Mouse (Mus musculus) heart, embryonic 14.5 days (tissue): ENCODE results near the gene Rnf207. TPM values are rescaled to one million over a fixed set of nuclear protein-coding genes. Genes with fewer than 3 reads are reported as not detected.

Source experiments
- ATAC-seq: fragments of 200-750 bp; cut with Nextera tagmentation; 2 replicates; pipeline ENCODE4 v1.8.0; 2017; ENCODE audit warnings: low read depth, moderate TSS enrichment; ENCODE audit not compliant: insufficient number of reproducible peaks, insufficient read depth, low FRiP score
- H3K27ac ChIP-seq, 2 experiments: fragments of 200-500 bp in 1 of 2; fragments of 300-500 bp in 1 of 2; sonication (generic) in 1 of 2; replicated peaks in 1 of 2; 2 replicates each; pipeline ENCODE4 v1.5.1; 2012 to 2014; ENCODE audit warnings: low read depth in 2 of 2, low read length in 2 of 2, control low read depth in 1 of 2, mild to moderate bottlenecking in 1 of 2, mixed read lengths in 1 of 2; ENCODE audit not compliant: control insufficient read depth in 1 of 2, insufficient read depth in 1 of 2
- H3K27me3 ChIP-seq: fragments of 300-500 bp; sonication (generic); 2 replicates; pipeline ENCODE4 v1.6.1; 2014; ENCODE audit warnings: mild to moderate bottlenecking, low read length, control low read depth; ENCODE audit not compliant: control insufficient read depth, insufficient read depth
- H3K36me3 ChIP-seq: fragments of 300-500 bp; sonication (generic); 2 replicates; pipeline ENCODE4 v1.6.1; 2014; ENCODE audit warnings: mild to moderate bottlenecking, control low read depth, low read length, mixed read lengths; ENCODE audit not compliant: control insufficient read depth, insufficient read depth
- H3K4me1 ChIP-seq, 2 experiments: fragments of 200-500 bp in 1 of 2; fragments of 300-500 bp in 1 of 2; sonication (generic) in 1 of 2; 2 replicates each; pipeline ENCODE4 v1.6.1; 2012 to 2014; ENCODE audit warnings: low read length in 2 of 2, control low read depth in 1 of 2, mixed read lengths in 1 of 2; ENCODE audit not compliant: control insufficient read depth in 2 of 2, insufficient read depth in 2 of 2
- H3K4me2 ChIP-seq: fragments of 300-500 bp; sonication (generic); 2 replicates; pipeline ENCODE4 v1.6.1; 2014; ENCODE audit warnings: mild to moderate bottlenecking, low read length
- H3K4me3 ChIP-seq, 2 experiments: fragments of 200-500 bp in 1 of 2; fragments of 300-500 bp in 1 of 2; sonication (generic) in 1 of 2; 2 replicates each; pipeline ENCODE4 v1.5.1; 2012 to 2014; ENCODE audit warnings: low read length in 2 of 2, mild to moderate bottlenecking in 2 of 2, control low read depth in 1 of 2, low read depth in 1 of 2, moderate library complexity in 1 of 2; ENCODE audit not compliant: control insufficient read depth in 1 of 2, insufficient read depth in 1 of 2
- H3K9ac ChIP-seq: fragments of 300-500 bp; sonication (generic); 2 replicates; pipeline ENCODE4 v1.6.1; 2014; ENCODE audit warnings: mild to moderate bottlenecking, low read length
- H3K9me3 ChIP-seq: fragments of 300-500 bp; sonication (generic); 2 replicates; pipeline ENCODE4 v1.6.1; 2016; ENCODE audit warnings: low read length, control low read depth; ENCODE audit not compliant: control insufficient read depth
- WGBS: fragments of 180-500 bp; shearing (Covaris S2); extraction: QIAGEN DNeasy Blood & Tissue Kit; methylation state at CpG from one replicate; pipeline ENCODE4 v1.1.7; 2014; 5-methylcytosine and 5-hydroxymethylcytosine counted together
- polyA plus RNA-seq: library from polyadenylated mRNA; unstranded; fragments of >200 nt; fragmentation: Nextera tagmentation; extraction: Ambion mirVana; gene quantifications from 2 replicates; pipeline ENCODE4 v1.2.1, GENCODE M21; 2014

Gene Rnf207
- polyA plus RNA-seq, 1 experiment from 2014 or later, result 74.9 TPM

GRCm38 (mm10) chr4:152298836-152299235 lies 20.0 kb downstream of the Rnf207 start:
- Histone ChIP-seq H3K27ac (no peak overlapping the region), H3K9ac (no peak overlapping the region), H3K4me2 (no peak overlapping the region), H3K27me3 (no peaks in the 10 kb centered on the region), H3K36me3 (peaks cover 44% of the 10 kb centered on the region), H3K4me3 (no peak overlapping the region), H3K4me1 (peaks cover 13% of the 10 kb centered on the region in 2 experiments), H3K9me3 (no peaks in the 10 kb centered on the region)
- WGBS, result 81% methylated on average over 14 of the region's 14 CpGs
- ATAC-seq, result no peak

GRCm38 (mm10) chr4:152296874-152297861 lies 21.6 kb downstream of the Rnf207 start, which contains the start of gene Icmt:
Gene Icmt, plus strand, starts transcription at chr4:152297227.
- Histone ChIP-seq H3K27ac (peak within 1 kb of the TSS; percentile 59 to 82), H3K36me3 (peaks cover 28% of the 10 kb centered on the region), H3K9me3 (no peaks in the 10 kb centered on the region), H3K27me3 (peaks cover 16% of the 10 kb centered on the region), H3K4me2 (peak within 1 kb of the TSS; percentile 98), H3K4me1 (peaks cover 13% of the 10 kb centered on the region in 2 experiments), H3K9ac (peak within 1 kb of the TSS; percentile 91), H3K4me3 (peak within 1 kb of the TSS; percentile 67 to 76)
- WGBS, result under 1% methylated on average over 109 of the region's 119 CpGs
- ATAC-seq, result peak; percentile 93

- Histone ChIP-seq H3K4me2 (peak overlapping the region; percentile 98), H3K4me1 (peaks cover 13% of the 10 kb centered on the region in 2 experiments), H3K27me3 (peaks cover 24% of the 10 kb centered on the region), H3K27ac (peak overlapping the region; percentile 59 to 82), H3K4me3 (peak overlapping the region; percentile 55 to 76), H3K36me3 (peaks cover 21% of the 10 kb centered on the region), H3K9me3 (no peaks in the 10 kb centered on the region), H3K9ac (peak overlapping the region; percentile 76)
- WGBS, result 11% methylated on average over 8 of the region's 8 CpGs
- ATAC-seq, result no peak
Observed at GRCm38 (mm10) chr4:152296371-152296770, 22.4 kb downstream of the Rnf207 start.

GRCm38 (mm10) chr4:152295916-152296315 lies 22.9 kb downstream of the Rnf207 start:
- WGBS, result 31% methylated on average over 4 of the region's 4 CpGs
- Histone ChIP-seq H3K27me3 (peaks cover 29% of the 10 kb centered on the region), H3K4me3 (no peak overlapping the region), H3K27ac (peak overlapping the region; percentile 41 to 79), H3K36me3 (peaks cover 16% of the 10 kb centered on the region), H3K9ac (no peak overlapping the region), H3K4me1 (peaks cover 13% of the 10 kb centered on the region in 2 experiments), H3K9me3 (no peaks in the 10 kb centered on the region), H3K4me2 (peak overlapping the region; percentile 36)
- ATAC-seq, result no peak

- H3K27me3 ChIP-seq, result peaks cover 43% of the 10 kb centered on the region
Observed at GRCm38 (mm10) chr4:152294188-152294929, 24.4 kb downstream of the Rnf207 start.

GRCm38 (mm10) chr4:152292102-152292765 lies 26.6 kb downstream of the Rnf207 start:
- no peak overlapping the region for H3K4me3 ChIP-seq
- no peak overlapping the region for H3K9ac ChIP-seq
- H3K36me3 ChIP-seq, result no peaks in the 10 kb centered on the region
- peaks cover 59% of the 10 kb centered on the region for H3K27me3 ChIP-seq
- 45% methylated on average over 12 of the region's 12 CpGs for WGBS
- no peak overlapping the region for H3K27ac ChIP-seq
- no peak overlapping the region for H3K4me2 ChIP-seq
- peaks cover 6% of the 10 kb centered on the region in 2 experiments; a peak in 3 of 4 replicates for H3K4me1 ChIP-seq
- no peak for ATAC-seq
- H3K9me3 ChIP-seq, result no peaks in the 10 kb centered on the region

More at GRCm38 (mm10) chr4:152294188-152294929, 24.4 kb downstream of the Rnf207 start:
- Histone ChIP-seq H3K27ac (peak overlapping the region in 1 of 2 experiments; percentile 56; a peak in 2 of 4 replicates), H3K9me3 (no peaks in the 10 kb centered on the region), H3K4me3 (no peak overlapping the region), H3K9ac (no peak overlapping the region), H3K36me3 (peaks cover under 1% of the 10 kb centered on the region; the same call in 1 of the 2 replicates), H3K4me1 (peaks cover 13 to 17% of the 10 kb centered on the region in 2 experiments), H3K4me2 (no peak overlapping the region)
- no peak for ATAC-seq
- 49% methylated on average over 10 of the region's 10 CpGs for WGBS

GRCm38 (mm10) chr4:152291562-152291961 lies 27.2 kb downstream of the Rnf207 start, which contains the start of gene Hes3:
Gene Hes3, minus strand, starts transcription at chr4:152291662.
- Histone ChIP-seq H3K36me3 (no peaks in the 10 kb centered on the region), H3K4me3 (peak within 1 kb of the TSS in 1 of 2 experiments; percentile 21; a peak in 1 of 4 replicates), H3K27ac (no peak within 1 kb of the TSS), H3K9me3 (no peaks in the 10 kb centered on the region), H3K9ac (no peak within 1 kb of the TSS), H3K4me2 (peak within 1 kb of the TSS; percentile 29), H3K27me3 (peaks cover 65% of the 10 kb centered on the region), H3K4me1 (peaks cover 6% of the 10 kb centered on the region in 2 experiments; a peak in 3 of 4 replicates)
- 26% methylated on average over 6 of the region's 6 CpGs for WGBS
- ATAC-seq, result no peak
